Mouse (Mus musculus): ENCODE measurements around the gene Tub. TPM values are rescaled to one million over a fixed set of nuclear protein-coding genes. Genes with fewer than 3 reads are reported as not detected.
A peak's percentile ranks its signal among the peaks of the same experiment; 100 is the strongest.

Gene Tub
- polyA plus RNA-seq, 1 experiment from 2014 or later = 5.2 TPM

- Histone ChIP-seq H3K4me1 (replicated peaks; ENCODE audit: control insufficient read depth, insufficient read depth, low read length) (no peaks in the 10 kb centered on the region), H3K9ac (ENCODE audit: low read length) (no peak overlapping the region), H3K27ac (ENCODE audit: low read depth) (no peak overlapping the region), H3K4me3 (ENCODE audit: low read depth, low read length) (no peak overlapping the region), H3K27me3 (replicated peaks; ENCODE audit: control insufficient read depth, insufficient read depth, low read length) (peaks cover 44% of the 10 kb centered on the region), H3K9me3 (ENCODE audit: control insufficient read depth, low read length) (no peaks in the 10 kb centered on the region), H3K4me2 (ENCODE audit: low read length) (no peak overlapping the region), H3K36me3 (ENCODE audit: control insufficient read depth, insufficient read depth, low read length) (no peaks in the 10 kb centered on the region)
- 49% methylated on average over 4 of the region's 4 CpGs for WGBS
- no peak for DNase-seq (ENCODE audit: low spot score)
- no peak for ATAC-seq (replicated peaks; ENCODE audit: low FRiP score, low TSS enrichment, low read depth)
Observed at GRCm38 (mm10) chr7:109012998-109013625, 63.0 kb downstream of the Tub start.

- ATAC-seq (replicated peaks; ENCODE audit: low FRiP score, low TSS enrichment, low read depth) (no peak), DNase-seq (ENCODE audit: low spot score) (no peak)
- Histone ChIP-seq H3K27me3 (replicated peaks; ENCODE audit: control insufficient read depth, insufficient read depth, low read length) (peaks cover 31% of the 10 kb centered on the region), H3K9me3 (ENCODE audit: control insufficient read depth, low read length) (no peaks in the 10 kb centered on the region), H3K27ac (ENCODE audit: low read depth) (no peak overlapping the region), H3K9ac (ENCODE audit: low read length) (no peak overlapping the region), H3K36me3 (ENCODE audit: control insufficient read depth, insufficient read depth, low read length) (no peaks in the 10 kb centered on the region), H3K4me2 (ENCODE audit: low read length) (no peak overlapping the region), H3K4me3 (ENCODE audit: low read depth, low read length) (no peak overlapping the region), H3K4me1 (replicated peaks; ENCODE audit: control insufficient read depth, insufficient read depth, low read length) (no peaks in the 10 kb centered on the region)
- 80% methylated on average over 7 of the region's 7 CpGs for WGBS
Observed at GRCm38 (mm10) chr7:109014851-109015250, 64.7 kb downstream of the Tub start.

- H3K27me3 ChIP-seq (replicated peaks; ENCODE audit: control insufficient read depth, insufficient read depth, low read length) = peaks cover 16% of the 10 kb centered on the region
- DNase-seq (ENCODE audit: low spot score) = no peak
Observed at GRCm38 (mm10) chr7:109016378-109016923, 66.3 kb downstream of the Tub start.

DNA sequence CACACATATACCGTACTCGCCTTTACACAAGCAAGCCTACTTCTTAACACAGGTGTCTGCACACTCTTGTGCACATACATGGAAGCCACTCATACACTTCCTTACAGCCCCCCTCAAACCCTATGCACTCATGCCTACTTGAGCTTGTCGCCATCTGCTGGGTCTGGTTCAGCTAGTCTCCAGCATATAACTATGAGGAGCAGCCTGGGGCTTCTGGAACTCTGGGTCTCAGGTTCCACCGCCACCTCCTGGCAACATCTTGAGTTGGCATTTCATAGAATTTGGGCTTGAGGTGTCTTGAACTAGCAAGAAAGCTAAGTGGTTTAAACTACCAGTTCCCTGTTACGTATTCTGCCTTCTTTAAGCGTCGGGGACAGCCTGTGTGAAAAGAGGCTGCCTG, 69.1 kb downstream of the Tub start:
- Histone ChIP-seq H3K4me3 (ENCODE audit: low read depth, low read length) (no peak overlapping the region), H3K27me3 (replicated peaks; ENCODE audit: control insufficient read depth, insufficient read depth, low read length) (no peaks in the 10 kb centered on the region), H3K4me2 (ENCODE audit: low read length) (no peak overlapping the region), H3K9ac (ENCODE audit: low read length) (no peak overlapping the region), H3K9me3 (ENCODE audit: control insufficient read depth, low read length) (no peaks in the 10 kb centered on the region), H3K4me1 (replicated peaks; ENCODE audit: control insufficient read depth, insufficient read depth, low read length) (no peaks in the 10 kb centered on the region), H3K27ac (ENCODE audit: low read depth) (no peak overlapping the region), H3K36me3 (ENCODE audit: control insufficient read depth, insufficient read depth, low read length) (no peaks in the 10 kb centered on the region)
- DNase-seq (ENCODE audit: low spot score) (no peak), ATAC-seq (replicated peaks; ENCODE audit: low FRiP score, low TSS enrichment, low read depth) (no peak)
- 87% methylated on average over 7 of the region's 7 CpGs for WGBS

More at GRCm38 (mm10) chr7:109016378-109016923, 66.3 kb downstream of the Tub start:
- 35% methylated on average over 5 of the region's 5 CpGs for WGBS
- no peak overlapping the region for H3K9ac ChIP-seq (ENCODE audit: low read length)
- ATAC-seq (replicated peaks; ENCODE audit: low FRiP score, low TSS enrichment, low read depth) = no peak; the same call in 1 of the 2 replicates
- H3K4me1 ChIP-seq (replicated peaks; ENCODE audit: control insufficient read depth, insufficient read depth, low read length) = no peaks in the 10 kb centered on the region
- H3K4me3 ChIP-seq (ENCODE audit: low read depth, low read length) = no peak overlapping the region
- H3K4me2 ChIP-seq (ENCODE audit: low read length) = no peak overlapping the region
- H3K9me3 ChIP-seq (ENCODE audit: control insufficient read depth, low read length) = no peaks in the 10 kb centered on the region
- H3K36me3 ChIP-seq (ENCODE audit: control insufficient read depth, insufficient read depth, low read length) = no peaks in the 10 kb centered on the region
- no peak overlapping the region for H3K27ac ChIP-seq (ENCODE audit: low read depth)

- peak; percentile 92 for DNase-seq (ENCODE audit: low spot score)
- 11% methylated on average over 3 of the region's 3 CpGs for WGBS
- no peak overlapping the region for H3K9ac ChIP-seq (ENCODE audit: low read length)
- no peak overlapping the region for H3K4me3 ChIP-seq (ENCODE audit: low read depth, low read length)
- H3K36me3 ChIP-seq (ENCODE audit: control insufficient read depth, insufficient read depth, low read length) = no peaks in the 10 kb centered on the region
- no peaks in the 10 kb centered on the region for H3K4me1 ChIP-seq (replicated peaks; ENCODE audit: control insufficient read depth, insufficient read depth, low read length)
- no peaks in the 10 kb centered on the region for H3K9me3 ChIP-seq (ENCODE audit: control insufficient read depth, low read length)
- H3K27ac ChIP-seq (ENCODE audit: low read depth) = no peak overlapping the region
- peak; percentile 49 for ATAC-seq (replicated peaks; ENCODE audit: low FRiP score, low TSS enrichment, low read depth)
- no peak overlapping the region for H3K4me2 ChIP-seq (ENCODE audit: low read length)
- no peaks in the 10 kb centered on the region for H3K27me3 ChIP-seq (replicated peaks; ENCODE audit: control insufficient read depth, insufficient read depth, low read length)
Observed at GRCm38 (mm10) chr7:109021428-109021827, 71.3 kb downstream of the Tub start.

GRCm38 (mm10) chr7:109025743-109026142, 75.6 kb downstream of the Tub start:
- Histone ChIP-seq H3K27me3 (replicated peaks; ENCODE audit: control insufficient read depth, insufficient read depth, low read length) (no peaks in the 10 kb centered on the region), H3K27ac (ENCODE audit: low read depth) (no peak overlapping the region), H3K4me2 (ENCODE audit: low read length) (no peak overlapping the region), H3K4me3 (ENCODE audit: low read depth, low read length) (no peak overlapping the region), H3K4me1 (replicated peaks; ENCODE audit: control insufficient read depth, insufficient read depth, low read length) (no peaks in the 10 kb centered on the region), H3K36me3 (ENCODE audit: control insufficient read depth, insufficient read depth, low read length) (no peaks in the 10 kb centered on the region), H3K9ac (ENCODE audit: low read length) (no peak overlapping the region), H3K9me3 (ENCODE audit: control insufficient read depth, low read length) (no peaks in the 10 kb centered on the region)
- 84% methylated on average over 7 of the region's 7 CpGs for WGBS
- DNase-seq (ENCODE audit: low spot score) (no peak), ATAC-seq (replicated peaks; ENCODE audit: low FRiP score, low TSS enrichment, low read depth) (no peak)

DNA sequence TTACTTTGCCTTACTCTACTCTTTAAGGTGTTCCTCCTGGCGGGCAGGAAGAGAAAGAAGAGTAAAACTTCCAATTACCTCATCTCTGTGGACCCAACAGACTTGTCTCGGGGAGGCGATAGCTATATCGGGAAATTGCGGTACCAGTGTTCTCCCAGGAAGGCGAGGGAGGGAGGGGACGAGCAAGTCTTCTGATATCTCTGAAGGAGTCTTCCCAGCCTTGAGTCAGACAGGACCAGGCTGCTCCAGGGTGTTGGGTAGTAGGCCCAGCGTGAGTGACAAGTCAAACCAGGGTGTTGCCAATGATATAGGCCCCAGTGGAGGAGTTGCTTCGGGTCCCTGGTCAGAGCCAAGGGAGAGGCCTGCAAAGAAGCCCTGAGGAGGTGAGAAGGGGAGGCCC, 76.8 kb downstream of the Tub start:
- DNase-seq (ENCODE audit: low spot score) (no peak), ATAC-seq (replicated peaks; ENCODE audit: low FRiP score, low TSS enrichment, low read depth) (no peak)
- Histone ChIP-seq H3K4me1 (replicated peaks; ENCODE audit: control insufficient read depth, insufficient read depth, low read length) (no peaks in the 10 kb centered on the region), H3K36me3 (ENCODE audit: control insufficient read depth, insufficient read depth, low read length) (no peaks in the 10 kb centered on the region), H3K9me3 (ENCODE audit: control insufficient read depth, low read length) (no peaks in the 10 kb centered on the region), H3K27ac (ENCODE audit: low read depth) (no peak overlapping the region), H3K27me3 (replicated peaks; ENCODE audit: control insufficient read depth, insufficient read depth, low read length) (no peaks in the 10 kb centered on the region), H3K9ac (ENCODE audit: low read length) (no peak overlapping the region), H3K4me2 (ENCODE audit: low read length) (no peak overlapping the region), H3K4me3 (ENCODE audit: low read depth, low read length) (no peak overlapping the region)
- WGBS = 88% methylated on average over 9 of the region's 9 CpGs

DNA sequence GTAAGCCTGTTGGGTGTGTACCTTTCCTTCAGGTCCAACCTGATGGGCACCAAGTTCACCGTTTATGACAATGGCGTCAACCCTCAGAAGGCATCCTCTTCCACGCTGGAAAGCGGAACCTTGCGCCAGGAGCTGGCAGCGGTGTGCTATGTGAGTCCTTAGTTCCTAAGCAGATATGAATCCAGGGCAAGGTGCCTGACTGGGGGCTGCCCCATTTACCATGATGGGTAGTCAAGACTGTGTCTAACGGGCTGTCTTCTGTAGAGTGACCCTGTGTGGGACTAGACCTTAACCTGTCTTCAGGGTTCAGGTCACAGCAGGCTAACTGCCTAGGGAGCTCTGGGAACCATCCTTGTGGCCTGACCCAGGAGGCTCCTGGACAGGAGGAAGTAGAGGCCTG, 77.6 kb downstream of the Tub start:
- Histone ChIP-seq H3K9me3 (ENCODE audit: control insufficient read depth, low read length) (no peaks in the 10 kb centered on the region), H3K27ac (ENCODE audit: low read depth) (no peak overlapping the region), H3K4me3 (ENCODE audit: low read depth, low read length) (no peak overlapping the region), H3K4me1 (replicated peaks; ENCODE audit: control insufficient read depth, insufficient read depth, low read length) (no peaks in the 10 kb centered on the region), H3K27me3 (replicated peaks; ENCODE audit: control insufficient read depth, insufficient read depth, low read length) (no peaks in the 10 kb centered on the region), H3K36me3 (ENCODE audit: control insufficient read depth, insufficient read depth, low read length) (no peaks in the 10 kb centered on the region), H3K4me2 (ENCODE audit: low read length) (no peak overlapping the region), H3K9ac (ENCODE audit: low read length) (no peak overlapping the region)
- 0 out of 2 replicates have a peak, but pooled peaks have one; percentile 21 for ATAC-seq (replicated peaks; ENCODE audit: low FRiP score, low TSS enrichment, low read depth)
- 92% methylated on average over 7 of the region's 7 CpGs for WGBS
- no peak for DNase-seq (ENCODE audit: low spot score)

GRCm38 (mm10) chr7:109028204-109028603, 78.1 kb downstream of the Tub start:
- Histone ChIP-seq H3K4me3 (ENCODE audit: low read depth, low read length) (no peak overlapping the region), H3K9me3 (ENCODE audit: control insufficient read depth, low read length) (no peaks in the 10 kb centered on the region), H3K27ac (ENCODE audit: low read depth) (no peak overlapping the region), H3K27me3 (replicated peaks; ENCODE audit: control insufficient read depth, insufficient read depth, low read length) (no peaks in the 10 kb centered on the region), H3K4me1 (replicated peaks; ENCODE audit: control insufficient read depth, insufficient read depth, low read length) (no peaks in the 10 kb centered on the region), H3K36me3 (ENCODE audit: control insufficient read depth, insufficient read depth, low read length) (no peaks in the 10 kb centered on the region), H3K9ac (ENCODE audit: low read length) (no peak overlapping the region), H3K4me2 (ENCODE audit: low read length) (no peak overlapping the region)
- WGBS = 28% methylated on average over 6 of the region's 6 CpGs
- DNase-seq (ENCODE audit: low spot score) = peak; percentile 81
- ATAC-seq (replicated peaks; ENCODE audit: low FRiP score, low TSS enrichment, low read depth) = no peak

Data from intestine, embryonic 14.5 days (tissue).